Mouse (Mus musculus) spleen, adult 2 months (tissue): ENCODE data around the gene H2-M10.6.

Experiments
- CTCF ChIP-seq: fragments of 200-500 bp; IDR thresholded peaks from 2 replicates; pipeline ENCODE4 v1.5.1; 2011; ENCODE audit warnings: mild to moderate bottlenecking, inconsistent platforms; ENCODE audit not compliant: insufficient read depth, insufficient read length, insufficient replicate concordance; ENCODE audit errors: extremely low read depth
- POLR2A ChIP-seq: fragments of 200-500 bp; IDR thresholded peaks from 2 replicates; pipeline ENCODE4 v1.6.1; 2011; ENCODE audit warnings: low read depth, low read length, inconsistent platforms

DNA sequence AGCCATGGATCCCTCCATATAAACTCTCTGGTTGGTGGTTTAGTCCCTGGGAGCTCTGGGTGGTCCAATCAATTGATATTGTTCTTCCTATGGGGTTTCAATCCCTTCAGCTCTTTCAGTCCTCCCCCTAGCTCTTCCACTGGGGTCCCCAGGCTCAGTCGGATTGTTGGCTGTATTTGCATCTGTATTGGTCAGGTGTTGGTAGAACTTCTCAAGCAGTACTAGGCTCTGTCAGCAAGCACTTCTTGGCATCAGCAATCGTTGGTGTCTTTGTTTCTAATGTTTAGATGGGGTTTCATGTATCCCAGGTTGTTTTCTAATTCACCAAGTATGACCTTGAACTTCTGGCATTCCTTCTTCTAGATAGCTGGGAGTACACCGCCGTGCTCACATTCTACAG is 20.7 kb downstream of the H2-M10.6 start:
- TF ChIP-seq POLR2A (no peak), CTCF (no peak)
